Mouse (Mus musculus) right cerebral cortex, postnatal 36 days (tissue): ENCODE measurements at regions not wholly inside any gene's neighbourhood (a gene's known extent, or its start where the extent isn't known, plus 50 kb on each side); places are given as distances from the start of the nearest gene placed in this dataset.
A peak's percentile ranks its signal among the peaks of the same experiment; 100 is the strongest.

ENCODE experiments used
- DNase-seq, 2 experiments: peaks; one replicate each; pipeline ENCODE4 v3.0.0; 2022; ENCODE audit warnings: low spot score in 2 of 2, mixed read lengths in 1 of 2

- DNase-seq, result no peak
Measured at GRCm38 (mm10) chr1:193788496-193788895, 418.4 kb upstream of the Camk1g start.

DNA sequence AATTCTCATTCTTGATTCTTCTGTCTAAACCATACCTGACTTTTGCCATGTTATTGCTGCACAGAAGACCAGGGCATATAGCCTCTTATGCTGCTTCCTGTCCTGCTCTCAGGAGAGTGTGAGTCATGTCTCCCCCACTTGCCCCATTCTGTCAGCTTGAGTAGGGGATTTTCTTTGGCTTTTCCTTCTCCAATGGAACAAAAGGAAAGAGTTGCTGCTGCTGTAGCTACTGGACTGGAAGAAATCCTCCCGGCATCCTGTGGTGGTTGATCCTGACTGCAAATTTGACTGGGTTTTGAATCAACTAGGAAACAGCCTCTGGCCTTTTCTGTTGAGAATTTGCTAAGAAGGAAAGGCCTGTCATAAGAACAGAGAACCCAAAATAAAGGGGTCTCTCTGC lies 417.3 kb upstream of the Camk1g start:
- DNase-seq, result no peak

DNA sequence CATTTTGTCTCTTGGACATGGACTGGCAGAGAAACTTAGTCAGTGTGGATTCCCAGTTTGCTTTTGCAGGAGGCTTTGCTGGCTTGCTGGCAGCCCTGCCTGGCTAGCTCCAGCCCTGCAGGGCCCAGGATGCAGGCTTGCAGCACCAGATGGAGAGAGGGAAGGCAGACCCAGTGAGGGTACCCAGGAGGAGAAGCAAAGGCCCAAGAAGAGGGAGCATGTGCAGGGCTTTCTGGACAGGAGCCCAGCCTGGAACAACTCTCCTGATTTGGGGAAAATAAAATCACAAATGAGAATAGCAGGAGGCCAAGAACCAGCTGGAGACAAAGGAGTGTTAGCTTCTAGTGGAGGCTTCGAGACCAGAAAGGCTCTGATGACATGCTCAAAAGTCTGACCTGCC lies 414.9 kb upstream of the Camk1g start:
- DNase-seq, result no peak

- no peak for DNase-seq
Measured at GRCm38 (mm10) chr1:193784526-193784925, 414.4 kb upstream of the Camk1g start.

DNA sequence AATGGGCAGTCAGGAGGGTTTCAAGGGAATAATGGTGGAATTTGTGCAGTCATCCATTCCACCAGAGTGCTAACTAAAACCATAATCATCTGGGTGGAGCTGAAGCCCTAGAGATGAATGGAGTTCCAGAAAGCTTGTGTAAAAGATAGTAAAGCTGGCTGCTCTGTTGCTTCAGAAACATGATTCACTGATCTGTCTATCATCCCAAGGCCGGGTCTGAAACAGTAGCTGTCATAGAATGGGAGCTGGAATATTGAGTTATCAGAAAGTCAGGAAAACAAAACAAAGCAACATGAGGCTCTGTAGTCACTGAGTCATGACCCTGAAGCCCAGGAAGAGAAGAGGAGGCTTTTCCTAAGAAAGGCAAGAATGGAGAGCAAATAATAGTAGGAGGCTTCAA lies 408.1 kb upstream of the Camk1g start:
- DNase-seq, result no peak

GRCm38 (mm10) chr1:193769546-193769945 lies 399.4 kb upstream of the Camk1g start:
- peak in 1 of 2 experiments; percentile 10 for DNase-seq

- no peak for DNase-seq
Measured at GRCm38 (mm10) chr1:193764103-193764502, 394.0 kb upstream of the Camk1g start.

DNA sequence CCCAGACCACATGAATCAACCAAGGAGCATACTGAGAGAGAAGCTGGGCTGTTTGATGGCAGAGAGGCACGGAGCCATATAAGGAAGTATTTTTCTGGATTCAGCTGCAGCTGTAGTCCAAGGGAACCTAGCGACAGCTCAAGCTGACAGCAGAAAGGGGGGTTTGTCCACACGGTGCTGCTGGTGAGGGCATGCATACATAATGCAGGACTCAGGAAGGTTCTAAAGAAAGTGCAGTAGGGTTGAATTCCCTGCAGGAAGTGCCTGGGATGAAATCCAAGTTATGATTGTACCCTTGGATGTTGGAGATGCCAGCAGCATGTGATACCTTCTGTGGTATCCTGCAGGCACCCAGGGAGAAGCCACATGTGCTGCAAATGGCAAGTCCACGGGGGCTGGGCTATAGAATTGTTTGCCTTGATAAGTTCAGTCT lies 381.7 kb upstream of the Camk1g start:
- peak; percentile 42 to 50 for DNase-seq

- DNase-seq, result no peak
Measured at GRCm38 (mm10) chr1:193750929-193751328, 380.8 kb upstream of the Camk1g start.

DNA sequence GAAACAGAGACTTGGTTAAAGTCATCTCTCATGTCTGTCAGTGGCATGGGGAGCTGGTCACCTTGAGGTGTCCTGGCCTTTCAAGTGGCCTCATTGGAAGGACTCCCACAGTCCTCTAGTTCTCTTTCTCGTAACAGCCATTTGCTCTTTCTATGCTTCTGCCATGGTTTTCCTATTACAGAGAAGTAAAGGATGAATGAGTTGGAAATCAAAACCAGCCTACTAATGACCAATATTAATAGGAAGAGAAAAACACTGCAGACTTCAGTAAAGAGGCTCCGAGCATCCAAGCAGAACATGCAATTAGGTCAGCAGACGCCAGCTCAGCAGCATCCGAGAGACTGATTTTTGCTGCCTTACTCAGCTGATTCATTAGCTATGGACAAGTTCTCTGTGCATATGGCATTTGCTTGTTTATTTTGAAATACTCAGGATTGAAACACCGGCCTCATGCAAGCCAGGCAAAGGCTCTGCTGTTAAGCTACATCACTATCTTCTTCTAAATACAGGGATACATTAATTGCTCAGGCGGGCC lies 377.4 kb upstream of the Camk1g start:
- DNase-seq, result no peak

DNA sequence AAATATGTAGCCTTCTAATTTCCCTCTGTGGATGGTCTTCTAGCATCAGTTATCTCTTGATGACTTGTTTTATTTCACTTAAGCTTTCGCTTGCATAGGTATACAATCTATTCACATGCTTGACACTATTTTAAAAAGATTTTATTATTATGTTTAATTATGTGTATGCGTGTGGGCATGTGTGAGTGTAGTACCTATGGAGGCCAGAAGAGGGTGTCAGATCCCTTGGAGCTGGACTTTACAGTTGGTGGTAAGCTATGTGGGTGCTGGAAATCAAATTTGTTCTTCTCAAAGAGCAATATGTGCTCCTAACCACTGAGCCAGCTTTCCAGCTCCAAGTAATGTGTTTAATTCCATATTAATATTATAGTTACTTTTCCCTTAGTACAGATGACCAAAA lies 372.6 kb upstream of the Camk1g start:
- DNase-seq, result no peak

DNA sequence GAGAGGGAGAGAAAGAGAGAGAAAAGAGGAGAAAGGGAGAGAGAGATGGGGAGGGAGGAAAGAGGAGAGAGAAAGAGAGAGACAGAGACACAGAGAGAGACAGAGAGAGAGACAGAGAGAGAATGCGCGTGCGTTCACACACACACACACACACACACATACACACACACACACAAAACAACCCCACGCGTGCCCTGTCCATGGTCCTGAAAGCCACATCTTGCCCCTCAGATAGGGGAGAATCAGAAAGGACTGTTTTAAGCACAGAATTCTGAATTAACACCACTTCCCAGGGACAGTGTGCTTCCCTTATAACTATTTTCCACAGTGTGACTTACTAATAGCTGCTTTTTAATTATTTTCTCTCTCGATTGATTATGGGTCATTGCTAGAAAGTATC lies 368.7 kb upstream of the Camk1g start:
- no peak for DNase-seq

GRCm38 (mm10) chr1:193735949-193736518 lies 365.9 kb upstream of the Camk1g start:
- no peak for DNase-seq

DNA sequence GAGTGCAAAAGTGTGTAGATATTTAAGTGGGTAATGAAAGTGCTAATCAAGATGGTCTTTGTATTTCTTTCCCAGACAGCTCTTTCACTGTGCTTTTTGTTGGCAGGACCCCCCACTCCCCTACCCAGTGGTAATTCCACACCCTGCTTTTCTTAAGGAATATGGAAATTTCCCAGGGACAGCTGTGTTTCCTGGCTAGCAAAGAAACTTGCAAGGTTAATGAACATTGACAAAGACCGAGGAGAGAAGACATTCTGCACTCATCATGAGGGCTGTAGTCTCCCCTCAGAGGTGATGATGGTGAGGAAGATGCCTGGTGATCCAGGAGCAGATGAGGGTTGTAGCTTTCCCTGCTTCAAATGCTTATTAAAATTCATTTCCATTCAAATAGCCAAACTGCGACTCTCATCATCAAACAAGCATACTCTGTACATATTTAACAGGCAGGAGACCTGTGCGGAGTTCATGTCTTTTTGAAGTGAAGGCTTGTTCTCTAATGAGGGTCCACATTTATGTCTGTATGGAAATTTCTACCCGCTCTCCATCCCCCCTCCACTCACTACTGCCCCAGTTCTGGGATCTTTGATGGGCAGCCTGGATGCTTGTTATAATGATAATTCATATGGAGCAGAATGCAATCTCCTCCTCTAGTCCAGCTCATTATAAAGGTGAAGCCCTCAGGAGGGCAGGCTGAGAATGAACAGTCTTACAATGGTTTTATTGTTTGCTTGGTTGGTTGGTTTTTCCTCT lies 364.1 kb upstream of the Camk1g start:
- DNase-seq, result no peak

- DNase-seq, result no peak
Measured at GRCm38 (mm10) chr1:193733402-193733801, 363.3 kb upstream of the Camk1g start.

DNA sequence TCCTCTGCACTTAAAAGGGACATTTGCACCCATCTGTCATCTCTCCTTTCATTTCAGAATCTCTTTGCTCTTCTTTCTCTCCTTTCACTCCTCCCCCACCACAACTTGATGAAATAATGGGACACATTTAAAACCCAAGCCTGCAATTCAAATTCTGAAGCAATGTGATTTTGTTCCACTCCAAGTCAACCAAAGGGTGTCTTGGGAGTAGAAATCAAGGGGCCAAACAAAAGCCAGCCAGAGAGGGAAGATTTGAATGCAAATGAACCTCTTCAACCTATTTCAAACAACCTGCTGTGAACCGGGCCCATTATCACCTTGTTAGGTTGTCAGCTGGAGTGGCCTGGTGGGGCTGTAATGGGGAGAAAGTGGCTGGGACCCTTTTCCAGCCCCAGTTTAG lies 362.0 kb upstream of the Camk1g start:
- DNase-seq, result no peak

GRCm38 (mm10) chr1:193721850-193722249 lies 351.8 kb upstream of the Camk1g start:
- no peak for DNase-seq

- DNase-seq, result no peak
Measured at GRCm38 (mm10) chr1:193720420-193720851, 350.3 kb upstream of the Camk1g start.

DNA sequence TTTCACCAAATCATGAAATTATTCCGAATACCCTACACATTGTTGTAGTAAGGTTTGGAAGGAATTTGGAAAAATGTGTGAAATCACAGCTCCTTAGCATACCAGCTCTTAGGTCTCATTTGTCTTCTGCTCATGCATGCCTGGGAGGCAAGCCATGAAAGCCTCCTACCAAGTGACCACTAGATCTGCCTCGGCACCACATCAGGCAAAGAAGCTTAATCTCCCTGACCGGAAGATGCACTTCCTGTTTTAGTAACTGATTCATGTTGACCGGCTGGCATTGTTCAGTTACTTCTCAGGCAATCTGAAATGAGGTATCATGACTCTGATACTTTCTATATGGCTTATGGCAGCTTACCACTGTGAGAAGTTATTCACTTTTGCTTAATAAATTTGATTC lies 345.2 kb upstream of the Camk1g start:
- no peak for DNase-seq

DNA sequence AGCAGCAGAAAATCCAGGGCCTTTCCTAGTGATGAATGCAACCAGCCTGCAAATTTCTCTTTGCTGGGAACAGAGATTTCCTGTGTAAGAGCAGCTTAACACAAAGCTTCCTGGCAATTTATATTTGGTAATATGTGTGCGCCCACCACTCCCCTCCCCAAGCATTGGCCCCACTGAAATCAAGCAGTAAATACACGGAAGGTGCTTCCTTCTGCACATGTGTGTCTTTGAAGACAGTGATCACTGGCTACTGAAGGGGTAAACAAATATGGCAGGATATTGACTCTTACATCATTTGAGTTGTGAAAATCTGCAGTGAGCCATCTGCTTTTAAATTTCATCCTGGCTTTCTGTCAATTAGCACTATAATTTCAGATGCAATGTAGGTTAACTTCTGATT lies 344.5 kb upstream of the Camk1g start:
- no peak for DNase-seq

GRCm38 (mm10) chr1:193705205-193705604 lies 335.1 kb upstream of the Camk1g start:
- no peak for DNase-seq

DNA sequence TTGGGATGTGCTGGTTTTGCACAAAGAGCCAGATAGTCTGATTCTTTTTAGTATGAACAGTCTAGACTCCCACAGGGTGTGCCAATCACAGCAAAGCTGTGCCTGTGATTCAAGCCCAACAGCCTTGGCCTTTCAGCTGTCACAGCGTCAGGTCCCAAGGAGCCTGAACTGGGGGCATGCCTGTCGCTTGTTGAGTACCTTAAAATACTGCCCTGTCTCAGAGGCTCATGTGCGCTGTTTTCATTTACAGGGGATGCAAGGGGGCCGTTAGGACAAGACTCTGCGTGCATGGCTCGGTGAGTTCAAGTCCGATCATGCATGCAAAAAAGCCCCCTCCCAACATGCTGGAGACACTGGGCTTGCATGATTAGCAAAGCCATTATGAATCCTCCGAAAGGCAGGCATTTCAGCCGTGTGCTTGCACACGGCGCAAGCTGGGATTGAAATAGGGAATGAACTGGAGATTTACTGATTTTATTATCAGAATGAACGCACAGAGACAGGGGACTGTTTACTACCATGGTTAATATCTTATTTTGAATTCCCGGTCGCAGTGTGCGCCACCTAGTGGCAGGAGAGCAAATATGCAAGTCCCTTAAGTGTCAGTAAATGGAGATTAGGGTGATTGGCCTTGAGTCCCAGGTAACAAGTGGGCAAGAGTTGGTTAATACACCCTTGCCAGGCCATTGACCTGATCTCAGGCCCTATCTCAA lies 332.8 kb upstream of the Camk1g start:
- DNase-seq, result no peak

GRCm38 (mm10) chr1:193700217-193700616 lies 330.1 kb upstream of the Camk1g start:
- no peak for DNase-seq
